Mouse (Mus musculus) midbrain, postnatal 0 days (tissue): ENCODE results near the gene Tbl3. TPM values are rescaled to one million over a fixed set of nuclear protein-coding genes. Genes with fewer than 3 reads are reported as not detected.
"Not testable (repeated sequence)": the region's sequence is repeated elsewhere in the genome, so short reads cannot be mapped to it uniquely, and the experiment has no call there.

Experiments
- ATAC-seq: fragments of 200-750 bp; cut with Nextera tagmentation; 2 replicates; pipeline ENCODE4 v1.8.0; 2017; ENCODE audit warnings: moderate number of reproducible peaks, mild to moderate bottlenecking, moderate TSS enrichment, moderate library complexity; ENCODE audit not compliant: low FRiP score
- DNase-seq: peaks from one replicate; pipeline ENCODE4 v3.0.0-alpha.2; 2015; ENCODE audit warnings: low spot score
- H3K27ac ChIP-seq: fragments of 300-500 bp; sonication (generic); 2 replicates; pipeline ENCODE4 v1.5.1; 2014; ENCODE audit warnings: low read depth, mild to moderate bottlenecking, low read length, mixed read lengths
- H3K27me3 ChIP-seq: fragments of 300-500 bp; sonication (generic); 2 replicates; pipeline ENCODE4 v1.6.1; 2014; ENCODE audit warnings: low read length, control low read depth, mixed read lengths; ENCODE audit not compliant: insufficient read depth
- H3K36me3 ChIP-seq: fragments of 300-500 bp; sonication (generic); 2 replicates; pipeline ENCODE4 v1.6.1; 2014; ENCODE audit warnings: low read length, control low read depth, mixed read lengths; ENCODE audit not compliant: insufficient read depth
- H3K4me1 ChIP-seq: fragments of 300-500 bp; sonication (generic); 2 replicates; pipeline ENCODE4 v1.6.1; 2014; ENCODE audit warnings: mild to moderate bottlenecking, control low read depth, antibody characterized with exemption, low read length, mixed read lengths; ENCODE audit not compliant: insufficient read depth
- H3K4me2 ChIP-seq: fragments of 300-500 bp; sonication (generic); 2 replicates; pipeline ENCODE4 v1.6.1; 2014; ENCODE audit warnings: low read depth, mild to moderate bottlenecking, low read length, mixed read lengths; ENCODE audit not compliant: poor library complexity, severe bottlenecking
- H3K4me3 ChIP-seq: fragments of 300-500 bp; sonication (generic); 2 replicates; pipeline ENCODE4 v1.5.1; 2014; ENCODE audit warnings: low read depth, mild to moderate bottlenecking, low read length, moderate library complexity
- H3K9ac ChIP-seq: fragments of 300-500 bp; sonication (generic); replicated peaks from 2 replicates; pipeline ENCODE4 v1.6.1; 2014; ENCODE audit warnings: mild to moderate bottlenecking, low read length, moderate library complexity, mixed read lengths; ENCODE audit not compliant: poor library complexity, severe bottlenecking
- H3K9me3 ChIP-seq: fragments of 300-500 bp; sonication (generic); 2 replicates; pipeline ENCODE4 v1.6.1; 2016; ENCODE audit warnings: low read length, control low read depth
- CTCF ChIP-seq: IDR thresholded peaks from 2 replicates; pipeline ENCODE4 v1.5.1; 2016; ENCODE audit warnings: antibody characterized with exemption, mild to moderate bottlenecking
- WGBS: fragments of 180-500 bp; shearing (Covaris S2); extraction: QIAGEN DNeasy Blood & Tissue Kit; methylation state at CpG from one replicate; pipeline ENCODE4 v1.1.7; 2014; 5-methylcytosine and 5-hydroxymethylcytosine counted together
- polyA plus RNA-seq: library from polyadenylated mRNA; unstranded; fragments of >200 nt; fragmentation: Nextera tagmentation; extraction: Ambion mirVana; gene quantifications from 2 replicates; pipeline ENCODE4 v1.2.1, GENCODE M21; 2015
- total RNA-seq: library from RNA; depleted of rRNA; stranded (reverse); fragments of >200 nt; gene quantifications from 2 replicates; pipeline ENCODE4 v1.2.3, GENCODE M21; 2014

Tbl3 gene
- total and polyA plus RNA-seq, 2 experiments from 2014 or later, result 38.2 to 56.4 TPM

DNA sequence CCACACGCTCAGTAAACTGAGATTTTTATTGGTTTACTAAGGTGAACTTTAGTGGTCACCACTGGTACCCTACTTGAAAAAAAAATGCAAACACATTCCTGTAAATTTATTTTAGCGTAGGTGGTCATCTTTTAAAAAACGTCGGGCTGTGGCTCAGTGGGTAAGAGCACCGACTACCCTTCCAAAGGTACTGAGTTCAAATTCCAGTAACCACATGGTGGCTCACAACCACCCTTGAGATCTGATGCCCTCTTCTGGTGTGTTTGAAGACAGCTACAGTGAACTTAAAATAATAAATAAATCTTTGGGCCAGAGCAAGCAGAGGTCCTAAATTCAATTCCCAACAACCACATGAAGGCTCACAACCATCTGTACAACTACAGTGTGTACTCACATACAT, 11.5 kb upstream of the Tbl3 start:
- 68% methylated on average over 5 of the region's 5 CpGs for WGBS
- H3K27me3 ChIP-seq, ATAC-seq, H3K9me3 ChIP-seq, H3K27ac ChIP-seq, H3K4me1 ChIP-seq, DNase-seq: not testable (repeated sequence)
- Histone ChIP-seq H3K4me2 (peak overlapping the region; percentile 60), H3K4me3 (peak overlapping the region; percentile 74), H3K36me3 (peaks cover 13% of the 10 kb centered on the region; the same call in 1 of the 2 replicates), H3K9ac (peak overlapping the region; percentile 94; the same call in 1 of the 2 replicates)
- TF ChIP-seq CTCF, result peak; percentile 37

DNA sequence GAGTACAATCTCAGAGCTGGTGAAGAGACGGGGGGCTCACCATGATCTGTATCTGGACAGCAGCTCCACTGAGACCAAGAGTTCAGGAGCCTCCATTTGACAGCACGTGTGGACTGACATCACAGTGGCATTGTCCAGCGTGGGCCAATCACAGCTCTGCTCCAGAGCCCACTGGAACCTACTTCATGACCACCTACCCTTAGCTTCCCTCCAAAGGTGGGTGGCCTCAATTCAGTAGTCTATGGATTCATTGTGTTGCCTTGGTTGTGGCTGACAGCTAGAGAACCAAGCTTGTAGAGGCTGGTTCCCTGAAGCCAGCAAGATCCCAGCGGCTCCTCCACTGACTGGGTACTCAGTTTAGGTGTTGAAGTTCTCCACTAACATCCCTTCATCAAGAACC, 10.5 kb upstream of the Tbl3 start, which contains the start of the genes Rnf151 and Rps2:
TSS of gene Rnf151 (minus strand) at position 121 of the 400 bp plus-strand sequence.
TSS of gene Rps2 (plus strand) at position 174 of the 400 bp plus-strand sequence.
- Histone ChIP-seq H3K9ac (no peak within 1 kb of the TSS), H3K27me3 (no peaks in the 10 kb centered on the region), H3K9me3 (no peaks in the 10 kb centered on the region), H3K4me1 (no peaks in the 10 kb centered on the region; the same call in none of the 2 replicates), H3K4me2 (peak within 1 kb of the TSS; percentile 60; the same call in 1 of the 2 replicates), H3K36me3 (peaks cover 13% of the 10 kb centered on the region; the same call in 1 of the 2 replicates), H3K27ac (no peak within 1 kb of the TSS), H3K4me3 (peak within 1 kb of the TSS; percentile 74)
- TF ChIP-seq CTCF, result no peak
- DNase-seq, result no peak
- WGBS, result 85% methylated on average over 4 of the region's 4 CpGs
- no peak for ATAC-seq

DNA sequence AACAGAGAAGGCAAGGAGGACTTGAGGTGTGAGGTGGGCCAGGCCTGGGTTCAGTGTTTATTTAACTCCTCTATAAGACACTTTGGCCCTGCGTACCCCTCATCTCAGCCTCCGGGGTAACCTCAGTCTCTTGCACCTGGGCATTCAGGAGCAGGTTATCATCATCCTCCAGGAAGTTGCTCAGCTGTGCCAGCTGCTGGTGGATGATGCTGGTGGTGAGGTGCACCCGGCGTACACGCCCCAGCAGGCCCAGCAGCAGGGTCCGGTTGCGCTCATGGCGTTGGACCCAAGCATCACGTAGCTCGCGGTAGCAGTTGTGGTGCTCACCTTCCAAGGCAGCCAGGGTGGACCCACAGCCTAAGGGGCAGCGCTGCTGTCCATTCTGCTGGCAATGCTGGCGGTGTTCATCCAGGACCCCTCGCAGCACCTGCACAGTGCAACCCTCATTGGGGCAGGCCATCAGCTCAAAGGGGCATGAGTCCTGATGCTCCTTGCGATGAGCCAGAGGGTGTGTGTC, 8.8 kb upstream of the Tbl3 start:
- Histone ChIP-seq H3K4me2 (no peak overlapping the region), H3K4me1 (no peaks in the 10 kb centered on the region; the same call in 1 of the 2 replicates), H3K4me3 (no peak overlapping the region), H3K9me3 (no peaks in the 10 kb centered on the region), H3K36me3 (peaks cover 4% of the 10 kb centered on the region; the same call in 1 of the 2 replicates), H3K27me3 (no peaks in the 10 kb centered on the region), H3K9ac (no peak overlapping the region), H3K27ac (no peak overlapping the region)
- 94% methylated on average over 15 of the region's 15 CpGs for WGBS
- TF ChIP-seq CTCF, result no peak
- DNase-seq (no peak), ATAC-seq (no peak)

DNA sequence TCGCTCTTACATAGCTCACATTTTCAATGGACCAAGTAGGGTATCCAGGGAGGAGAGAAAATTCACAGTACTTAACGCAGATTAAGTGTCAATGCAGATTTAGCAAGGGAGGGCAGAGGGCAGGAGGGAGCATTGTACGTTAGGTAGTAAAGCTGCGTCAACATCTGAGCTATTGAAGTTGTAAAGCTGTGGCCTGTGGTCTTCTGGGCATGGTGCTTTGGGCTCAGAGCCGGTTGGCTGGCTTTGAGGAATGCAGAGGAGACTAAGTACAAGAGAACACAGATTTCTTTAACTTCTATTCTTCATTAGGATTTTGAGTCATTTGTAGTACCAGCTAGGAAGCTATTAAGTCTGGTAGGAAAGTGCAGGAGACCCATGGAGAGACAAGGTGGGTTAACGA, 8.1 kb upstream of the Tbl3 start:
- H3K9me3 ChIP-seq, result no peaks in the 10 kb centered on the region
- 19% methylated on average over 6 of the region's 6 CpGs for WGBS
- no peaks in the 10 kb centered on the region; the same call in 1 of the 2 replicates for H3K4me1 ChIP-seq
- DNase-seq, result no peak
- no peak overlapping the region for H3K27ac ChIP-seq
- H3K4me2 ChIP-seq, result no peak overlapping the region
- H3K36me3 ChIP-seq, result peaks cover 3% of the 10 kb centered on the region; the same call in 1 of the 2 replicates
- no peaks in the 10 kb centered on the region for H3K27me3 ChIP-seq
- no peak overlapping the region for H3K9ac ChIP-seq
- no peak for TF ChIP-seq CTCF
- no peak overlapping the region for H3K4me3 ChIP-seq
- no peak for ATAC-seq

DNA sequence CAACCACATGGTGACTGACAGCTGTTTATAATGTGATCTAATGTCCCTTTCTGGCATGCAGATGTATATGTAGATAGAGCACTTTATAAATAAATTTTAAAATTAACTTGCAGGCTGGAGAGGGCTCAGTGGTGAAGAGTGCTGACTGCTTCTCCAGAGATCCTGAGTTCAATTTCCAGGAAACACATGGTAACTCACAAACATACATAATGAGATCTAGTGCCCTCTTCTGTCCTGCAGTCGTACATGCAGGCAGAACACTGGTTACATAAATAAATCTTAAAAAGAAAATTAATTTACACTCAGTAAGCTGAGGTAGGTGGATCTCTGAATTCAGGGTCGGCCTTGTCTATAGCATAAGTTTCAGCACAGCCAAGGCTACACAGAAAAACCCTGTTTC, 1.2 kb upstream of the Tbl3 start:
- ATAC-seq, result no peak
- Histone ChIP-seq H3K27ac (no peak overlapping the region), H3K4me2 (no peak overlapping the region), H3K36me3 (peaks cover 17% of the 10 kb centered on the region), H3K9me3 (no peaks in the 10 kb centered on the region), H3K4me3 (no peak overlapping the region), H3K4me1 (no peaks in the 10 kb centered on the region), H3K27me3 (no peaks in the 10 kb centered on the region), H3K9ac (no peak overlapping the region)
- no peak for DNase-seq
- TF ChIP-seq CTCF, result peak; percentile 66
- 30% methylated on average over 2 of the region's 2 CpGs for WGBS

DNA sequence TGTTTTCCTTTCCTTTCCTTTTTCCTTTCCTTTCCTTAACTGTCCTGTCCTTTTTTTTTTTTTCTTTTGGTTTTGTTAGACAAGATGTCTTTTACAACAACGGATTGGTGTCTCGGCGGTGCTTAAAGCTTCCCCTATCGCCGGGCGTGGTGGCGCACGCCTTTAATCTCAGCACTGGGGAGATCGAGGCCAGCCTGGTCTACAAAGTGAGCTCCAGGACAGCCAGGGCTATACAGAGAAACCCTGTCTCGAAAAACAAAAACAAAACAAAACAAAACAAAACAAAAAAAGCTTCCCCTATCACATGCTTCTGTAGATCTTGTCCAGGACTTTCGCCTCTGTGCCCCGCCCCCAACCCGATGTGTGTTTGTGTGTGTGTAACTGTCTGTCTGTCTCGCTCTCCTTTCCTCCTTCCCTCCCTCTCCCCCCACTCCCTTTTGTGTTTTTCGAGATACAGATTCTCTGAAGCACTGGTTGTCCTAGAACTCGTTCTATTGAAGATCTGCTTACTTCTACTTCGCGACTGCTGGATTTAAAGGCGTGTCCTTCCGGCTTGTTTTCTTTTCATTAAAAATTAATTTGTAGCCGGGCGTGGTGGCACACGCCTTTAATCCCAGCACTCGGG, 453 bp upstream of the Tbl3 start:
- Histone ChIP-seq H3K4me2 (peak overlapping the region; percentile 66), H3K9me3 (no peaks in the 10 kb centered on the region), H3K27me3 (no peaks in the 10 kb centered on the region), H3K36me3 (peaks cover 19% of the 10 kb centered on the region), H3K4me1 (no peaks in the 10 kb centered on the region), H3K27ac (peak overlapping the region; percentile 77; the same call in 1 of the 2 replicates), H3K9ac (peak overlapping the region; percentile 68; the same call in 1 of the 2 replicates), H3K4me3 (peak overlapping the region; percentile 72)
- no peak for TF ChIP-seq CTCF
- 5% methylated on average over 24 of the region's 24 CpGs for WGBS
- DNase-seq, result no peak
- ATAC-seq, result peak; percentile 59; the same call in 1 of the 2 replicates
